Mouse (Mus musculus) liver, postnatal 0 days (tissue): ENCODE results near the gene Marco. TPM values are rescaled to one million over a fixed set of nuclear protein-coding genes. Genes with fewer than 3 reads are reported as not detected.

Experiments used
- ATAC-seq: fragments of 200-750 bp; cut with Nextera tagmentation; 2 replicates; pipeline ENCODE4 v1.8.0; 2017; ENCODE audit warnings: mild to moderate bottlenecking, moderate library complexity
- DNase-seq: peaks from one replicate; pipeline ENCODE4 v3.0.0-alpha.2; 2016
- H3K27ac ChIP-seq: fragments of 300-500 bp; sonication (generic); 2 replicates; pipeline ENCODE4 v1.5.1; 2014; ENCODE audit warnings: antibody characterized with exemption, moderate library complexity, mild to moderate bottlenecking, low read depth
- H3K27me3 ChIP-seq: fragments of 300-500 bp; sonication (generic); 2 replicates; pipeline ENCODE4 v1.6.1; 2014; ENCODE audit warnings: low read length, control low read depth, mixed read lengths; ENCODE audit not compliant: insufficient read depth
- H3K36me3 ChIP-seq: fragments of 300-500 bp; sonication (generic); replicated peaks from 2 replicates; pipeline ENCODE4 v1.6.1; 2014; ENCODE audit warnings: mild to moderate bottlenecking, control low read depth, low read length, moderate library complexity, mixed read lengths; ENCODE audit not compliant: insufficient read depth
- H3K4me1 ChIP-seq: fragments of 300-500 bp; sonication (generic); 2 replicates; pipeline ENCODE4 v1.6.1; 2014; ENCODE audit warnings: antibody characterized with exemption, mild to moderate bottlenecking, control low read depth; ENCODE audit not compliant: insufficient read depth
- H3K4me2 ChIP-seq: fragments of 300-500 bp; sonication (generic); 2 replicates; pipeline ENCODE4 v1.6.1; 2014; ENCODE audit warnings: low read depth, mild to moderate bottlenecking, low read length, moderate library complexity, mixed read lengths
- H3K4me3 ChIP-seq: fragments of 300-500 bp; sonication (generic); 2 replicates; pipeline ENCODE4 v1.5.1; 2014; ENCODE audit warnings: low read depth, low read length
- H3K9ac ChIP-seq: fragments of 300-500 bp; sonication (generic); replicated peaks from 2 replicates; pipeline ENCODE4 v1.6.1; 2014; ENCODE audit warnings: mild to moderate bottlenecking, moderate library complexity
- H3K9me3 ChIP-seq: fragments of 300-500 bp; sonication (generic); 2 replicates; pipeline ENCODE4 v1.6.1; 2016; ENCODE audit warnings: mild to moderate bottlenecking, control low read depth, low read length, mixed read lengths
- CTCF ChIP-seq: sonication (generic); IDR thresholded peaks from 2 replicates; pipeline ENCODE4 v1.5.1; 2016; ENCODE audit warnings: antibody characterized with exemption, low read depth
- EP300 ChIP-seq: IDR thresholded peaks from 2 replicates; pipeline ENCODE4 v1.6.1; 2016; ENCODE audit warnings: antibody characterized with exemption, low read depth, mild to moderate bottlenecking
- WGBS: fragments of 180-500 bp; shearing (Covaris S2); extraction: QIAGEN DNeasy Blood & Tissue Kit; methylation state at CpG from one replicate; pipeline ENCODE4 v1.1.7; 2014; ENCODE audit not compliant: insufficient replicate concordance; 5-methylcytosine and 5-hydroxymethylcytosine counted together
- polyA plus RNA-seq: library from polyadenylated mRNA; unstranded; fragments of >200 nt; fragmentation: Nextera tagmentation; extraction: Ambion mirVana; gene quantifications from 2 replicates; pipeline ENCODE4 v1.2.1, GENCODE M21; 2015

Marco gene
- polyA plus RNA-seq, 1 experiment from 2014 or later = 52.6 TPM

DNA sequence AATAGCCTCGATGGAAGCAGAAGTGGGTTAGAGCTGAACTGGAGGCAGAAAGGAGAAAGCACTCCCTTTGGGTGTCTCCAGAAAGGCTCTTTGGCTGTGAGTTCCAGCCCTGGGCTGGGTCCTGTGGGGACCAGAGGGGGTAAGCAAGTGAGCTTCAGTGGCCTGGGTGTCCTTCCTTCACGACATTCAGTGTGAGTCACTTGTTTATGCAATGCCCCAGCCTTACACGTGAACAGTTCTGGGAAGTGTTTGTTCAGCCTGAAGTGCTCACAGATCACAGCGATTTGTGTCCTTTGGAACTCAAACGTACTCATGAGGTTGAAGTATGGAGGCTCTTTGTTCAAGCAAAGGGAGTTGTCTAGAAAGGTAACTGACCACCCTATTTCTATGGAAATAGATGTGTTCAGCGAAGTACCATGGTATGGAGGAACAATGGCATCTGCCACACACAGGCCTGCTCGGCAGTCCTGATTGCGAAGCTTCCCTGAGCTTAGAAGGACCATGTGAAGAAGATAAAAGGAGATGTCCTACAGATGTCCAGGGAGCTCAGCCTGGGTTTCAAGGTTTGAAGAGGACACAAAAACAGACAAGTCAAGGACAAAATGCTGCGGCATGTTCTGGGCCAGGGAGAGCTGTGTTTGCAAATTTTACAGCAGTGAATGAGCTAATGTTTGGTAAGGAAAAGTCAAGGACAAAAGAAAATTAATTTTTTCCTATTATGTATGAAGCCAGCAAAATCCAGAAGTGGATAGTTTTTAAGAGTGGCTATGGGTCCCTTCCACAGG lies 53.1 kb downstream of the Marco start:
- H3K9me3 ChIP-seq = no peaks in the 10 kb centered on the region
- no peak overlapping the region for H3K9ac ChIP-seq
- H3K4me2 ChIP-seq = no peak overlapping the region
- ATAC-seq = no peak
- no peak overlapping the region for H3K4me3 ChIP-seq
- no peaks in the 10 kb centered on the region for H3K27me3 ChIP-seq
- H3K4me1 ChIP-seq = no peaks in the 10 kb centered on the region
- no peak overlapping the region for H3K27ac ChIP-seq
- WGBS = 64% methylated on average over 9 of the region's 9 CpGs
- TF ChIP-seq CTCF (no peak), EP300 (no peak)
- DNase-seq = no peak
- no peaks in the 10 kb centered on the region for H3K36me3 ChIP-seq

GRCm38 (mm10) chr1:120449662-120450061 lies 55.2 kb downstream of the Marco start:
- H3K4me2 ChIP-seq = no peak overlapping the region
- H3K36me3 ChIP-seq = no peaks in the 10 kb centered on the region
- DNase-seq (no peak), ATAC-seq (no peak)
- H3K9me3 ChIP-seq = no peaks in the 10 kb centered on the region
- no peak overlapping the region for H3K4me3 ChIP-seq
- H3K27ac ChIP-seq = no peak overlapping the region
- 19% methylated on average over 2 of the region's 2 CpGs for WGBS
- TF ChIP-seq CTCF = no peak
- no peaks in the 10 kb centered on the region for H3K4me1 ChIP-seq
- no peaks in the 10 kb centered on the region for H3K27me3 ChIP-seq
- H3K9ac ChIP-seq = no peak overlapping the region

DNA sequence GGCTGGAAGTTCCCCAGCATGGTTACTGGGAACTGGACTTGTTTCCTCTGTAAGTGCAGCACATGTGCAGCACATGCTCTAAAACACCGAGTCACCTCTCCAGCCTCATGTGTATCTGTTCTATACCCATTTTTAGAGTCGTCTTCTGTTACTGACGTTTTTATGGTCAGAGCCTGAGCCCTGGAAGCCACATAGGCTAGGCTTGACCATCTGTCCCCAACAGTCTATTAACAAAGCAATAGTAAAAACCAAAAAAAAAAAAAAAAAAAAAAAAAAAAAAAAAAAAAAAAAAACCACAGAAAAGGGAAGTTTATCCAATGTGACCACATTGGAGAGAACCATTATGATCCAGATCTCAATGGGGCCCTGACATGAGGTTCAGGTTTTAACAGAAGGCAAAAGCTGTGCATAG lies 61.6 kb downstream of the Marco start:
- Histone ChIP-seq H3K9me3 (no peaks in the 10 kb centered on the region), H3K9ac (no peak overlapping the region), H3K27me3 (no peaks in the 10 kb centered on the region), H3K27ac (no peak overlapping the region), H3K36me3 (no peaks in the 10 kb centered on the region), H3K4me1 (no peaks in the 10 kb centered on the region), H3K4me2 (no peak overlapping the region), H3K4me3 (no peak overlapping the region)
- no peak for DNase-seq
- no peak for ATAC-seq
- TF ChIP-seq CTCF (no peak), EP300 (no peak)
- 28% methylated on average over 3 of the region's 3 CpGs for WGBS

- no peaks in the 10 kb centered on the region for H3K9me3 ChIP-seq
- no peak for ATAC-seq
- no peak overlapping the region for H3K4me3 ChIP-seq
- TF ChIP-seq EP300 (no peak), CTCF (no peak)
- H3K4me1 ChIP-seq = no peaks in the 10 kb centered on the region
- no peaks in the 10 kb centered on the region for H3K36me3 ChIP-seq
- no peak for DNase-seq
- WGBS = 26% methylated on average over 2 of the region's 2 CpGs
- no peak overlapping the region for H3K4me2 ChIP-seq
- no peaks in the 10 kb centered on the region for H3K27me3 ChIP-seq
- no peak overlapping the region for H3K27ac ChIP-seq
- H3K9ac ChIP-seq = no peak overlapping the region
Observed at GRCm38 (mm10) chr1:120441587-120441986, 63.2 kb downstream of the Marco start.

DNA sequence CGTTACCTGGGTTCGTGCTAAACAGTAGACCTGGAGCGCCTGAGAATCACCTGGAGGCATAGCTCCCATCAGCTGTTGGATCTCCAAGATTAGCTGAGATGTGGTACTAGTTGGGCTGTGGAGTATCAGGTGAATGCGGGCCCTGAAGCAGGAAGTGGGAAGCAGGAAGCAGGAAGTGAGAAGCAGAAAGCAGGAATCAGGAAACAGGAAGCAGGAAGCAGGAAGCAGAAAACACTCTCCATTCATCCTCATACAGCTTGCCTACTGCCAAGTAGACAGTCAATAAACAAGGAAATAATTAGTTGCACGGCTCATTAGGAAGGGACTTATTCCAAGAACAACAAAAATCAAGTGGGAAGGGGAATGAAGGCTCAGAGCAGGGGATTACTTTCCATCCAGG lies 69.2 kb downstream of the Marco start:
- H3K4me3 ChIP-seq = no peak overlapping the region
- ATAC-seq = no peak
- no peak for DNase-seq
- H3K9ac ChIP-seq = no peak overlapping the region
- H3K4me2 ChIP-seq = no peak overlapping the region
- H3K36me3 ChIP-seq = no peaks in the 10 kb centered on the region
- TF ChIP-seq CTCF = no peak
- TF ChIP-seq EP300 = no peak
- no peaks in the 10 kb centered on the region for H3K27me3 ChIP-seq
- no peaks in the 10 kb centered on the region for H3K9me3 ChIP-seq
- H3K4me1 ChIP-seq = no peaks in the 10 kb centered on the region
- 77% methylated on average over 5 of the region's 5 CpGs for WGBS
- H3K27ac ChIP-seq = no peak overlapping the region

DNA sequence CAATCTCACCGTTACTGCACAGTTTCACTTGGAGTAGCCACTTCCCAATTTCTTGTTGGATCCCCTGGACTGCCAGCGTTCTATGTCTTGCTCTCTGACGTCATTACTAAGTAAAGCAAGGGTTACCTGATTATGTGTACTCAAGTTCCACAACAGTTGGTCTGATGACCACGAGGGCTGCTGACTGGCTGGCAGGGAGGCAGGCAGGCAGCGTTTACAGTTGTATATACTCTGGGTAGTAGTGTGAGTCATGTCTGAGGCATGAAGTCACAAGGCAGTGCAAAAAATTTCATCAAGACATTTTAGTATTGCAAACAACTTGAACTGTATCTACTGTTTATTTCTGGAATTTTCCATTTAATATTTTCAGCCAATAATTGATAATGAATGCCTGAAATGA lies 74.7 kb downstream of the Marco start:
- ATAC-seq (no peak), DNase-seq (no peak)
- Histone ChIP-seq H3K27me3 (no peaks in the 10 kb centered on the region), H3K4me1 (no peaks in the 10 kb centered on the region), H3K4me3 (no peak overlapping the region), H3K4me2 (no peak overlapping the region), H3K36me3 (no peaks in the 10 kb centered on the region), H3K9ac (no peak overlapping the region), H3K27ac (no peak overlapping the region), H3K9me3 (no peaks in the 10 kb centered on the region)
- 53% methylated on average over 5 of the region's 5 CpGs for WGBS
- TF ChIP-seq EP300 = no peak
- TF ChIP-seq CTCF = no peak
